Mouse (Mus musculus): ENCODE data around the gene Tom1. TPM values are rescaled to one million over a fixed set of nuclear protein-coding genes. Genes with fewer than 3 reads are reported as not detected.

Gene Tom1
- polyA plus RNA-seq, 1 experiment from 2014 or later, result 39.3 TPM

DNA sequence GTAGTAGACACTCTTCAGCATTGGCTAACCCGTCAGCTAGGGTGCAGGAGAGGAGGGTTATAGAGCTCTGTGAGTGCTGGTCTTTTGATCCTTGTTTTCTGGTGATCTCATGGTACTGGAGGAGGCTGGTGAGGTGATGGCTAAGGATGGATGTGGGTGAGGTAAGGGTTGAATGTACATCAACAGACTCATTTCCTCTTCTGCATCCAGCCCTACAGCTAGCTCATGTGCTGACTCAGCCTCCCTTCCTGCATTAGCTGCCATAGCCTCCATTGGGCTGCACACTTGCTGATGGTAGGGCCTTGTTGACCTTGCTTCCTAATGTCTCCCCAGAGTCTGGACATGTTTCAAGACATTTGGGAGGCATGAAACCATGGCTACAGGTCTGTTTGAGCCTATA, 9.5 kb downstream of the Tom1 start:
- Histone ChIP-seq H3K36me3 (no peaks in the 10 kb centered on the region), H3K9me3 (replicated peaks) (no peaks in the 10 kb centered on the region), H3K4me3 (no peak overlapping the region), H3K9ac (no peak overlapping the region), H3K27ac (ENCODE audit: poor library complexity, severe bottlenecking) (no peak overlapping the region), H3K27me3 (replicated peaks) (no peaks in the 10 kb centered on the region), H3K4me2 (no peak overlapping the region), H3K4me1 (replicated peaks) (peaks cover 51% of the 10 kb centered on the region)
- WGBS, result 74% methylated on average over 1 of the region's 1 CpGs
- 0 out of 2 replicates have a peak, but pooled peaks have one; percentile 10 for ATAC-seq (ENCODE audit: insufficient number of reproducible peaks, low FRiP score)

DNA sequence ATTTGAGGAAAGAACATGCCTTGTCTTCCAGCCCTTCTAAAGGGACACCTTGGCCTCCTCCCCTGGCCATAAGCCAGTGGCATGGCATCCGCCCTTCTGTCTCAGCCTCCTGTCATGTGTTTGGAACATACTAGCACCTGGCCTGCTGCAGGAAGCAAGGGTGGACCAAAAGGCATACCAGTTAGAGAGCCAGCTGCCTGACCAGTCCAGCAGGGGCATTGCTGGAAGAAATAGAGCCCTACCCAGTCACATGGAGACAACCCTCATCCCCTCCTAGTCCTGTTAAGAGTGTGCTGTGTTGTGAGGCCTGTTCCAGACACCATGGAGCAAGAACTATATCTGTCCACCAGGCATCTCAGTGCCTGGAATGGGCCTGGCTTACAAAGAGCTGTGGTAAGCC, 12.8 kb downstream of the Tom1 start:
- H3K27ac ChIP-seq (ENCODE audit: poor library complexity, severe bottlenecking), result peak overlapping the region; percentile 45
- H3K9me3 ChIP-seq (replicated peaks), result no peaks in the 10 kb centered on the region
- no peak overlapping the region for H3K4me2 ChIP-seq
- peaks cover 5% of the 10 kb centered on the region for H3K36me3 ChIP-seq
- H3K4me1 ChIP-seq (replicated peaks), result peaks cover 24% of the 10 kb centered on the region
- WGBS, result 69% methylated on average over 1 of the region's 1 CpGs
- no peak overlapping the region for H3K4me3 ChIP-seq
- ATAC-seq (ENCODE audit: insufficient number of reproducible peaks, low FRiP score), result no peak
- no peak overlapping the region for H3K9ac ChIP-seq
- no peaks in the 10 kb centered on the region for H3K27me3 ChIP-seq (replicated peaks)

DNA sequence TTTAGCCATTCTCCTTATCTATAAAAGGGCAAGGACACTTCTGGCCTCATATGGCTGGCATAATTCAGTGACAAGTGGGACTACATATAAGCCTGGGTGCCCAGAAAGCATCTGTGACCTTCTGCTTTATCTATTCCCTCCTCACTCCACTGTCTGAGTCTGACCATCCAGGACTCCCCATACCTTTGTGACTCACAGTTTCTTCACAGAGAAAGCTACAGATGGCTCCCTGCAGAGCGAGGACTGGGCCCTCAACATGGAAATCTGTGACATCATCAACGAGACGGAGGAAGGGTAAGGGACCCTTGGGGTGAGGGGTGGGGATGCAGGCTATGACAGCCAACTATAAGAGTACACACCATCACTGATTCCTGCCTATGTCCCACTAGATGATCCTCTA, 14.3 kb downstream of the Tom1 start:
- Histone ChIP-seq H3K27ac (ENCODE audit: poor library complexity, severe bottlenecking) (no peak overlapping the region), H3K36me3 (peaks cover 12% of the 10 kb centered on the region), H3K27me3 (replicated peaks) (no peaks in the 10 kb centered on the region), H3K4me3 (no peak overlapping the region), H3K4me1 (replicated peaks) (peaks cover 18% of the 10 kb centered on the region), H3K9ac (no peak overlapping the region), H3K4me2 (no peak overlapping the region), H3K9me3 (replicated peaks) (no peaks in the 10 kb centered on the region)
- no peak for ATAC-seq (ENCODE audit: insufficient number of reproducible peaks, low FRiP score)
- 88% methylated on average over 3 of the region's 3 CpGs for WGBS

DNA sequence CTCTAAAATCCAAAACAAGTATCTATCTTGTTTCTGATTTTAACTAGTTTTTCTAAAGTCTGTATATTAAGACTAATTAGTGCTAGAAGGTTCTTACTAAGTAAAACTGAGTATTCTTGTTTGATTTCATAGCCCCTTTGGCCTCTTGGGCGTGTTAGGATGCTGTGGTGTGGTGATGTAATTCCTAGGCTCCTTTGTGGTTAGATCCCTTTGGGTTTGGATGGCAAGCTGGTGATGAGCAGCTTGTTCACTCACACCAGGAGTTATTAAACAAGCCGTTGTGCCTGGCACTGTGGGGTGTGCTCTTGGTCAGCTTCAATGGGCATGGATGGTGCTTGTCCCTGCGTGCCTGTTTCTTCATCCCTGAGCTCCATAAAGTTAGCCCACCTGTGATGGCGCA, 19.8 kb downstream of the Tom1 start:
- Histone ChIP-seq H3K4me1 (replicated peaks) (peaks cover 5% of the 10 kb centered on the region; the same call in 1 of the 2 replicates), H3K27me3 (replicated peaks) (no peaks in the 10 kb centered on the region), H3K4me3 (no peak overlapping the region), H3K9ac (no peak overlapping the region), H3K4me2 (no peak overlapping the region), H3K27ac (ENCODE audit: poor library complexity, severe bottlenecking) (no peak overlapping the region), H3K9me3 (replicated peaks) (no peaks in the 10 kb centered on the region), H3K36me3 (peaks cover 29% of the 10 kb centered on the region)
- ATAC-seq (ENCODE audit: insufficient number of reproducible peaks, low FRiP score), result no peak
- 85% methylated on average over 4 of the region's 4 CpGs for WGBS

DNA sequence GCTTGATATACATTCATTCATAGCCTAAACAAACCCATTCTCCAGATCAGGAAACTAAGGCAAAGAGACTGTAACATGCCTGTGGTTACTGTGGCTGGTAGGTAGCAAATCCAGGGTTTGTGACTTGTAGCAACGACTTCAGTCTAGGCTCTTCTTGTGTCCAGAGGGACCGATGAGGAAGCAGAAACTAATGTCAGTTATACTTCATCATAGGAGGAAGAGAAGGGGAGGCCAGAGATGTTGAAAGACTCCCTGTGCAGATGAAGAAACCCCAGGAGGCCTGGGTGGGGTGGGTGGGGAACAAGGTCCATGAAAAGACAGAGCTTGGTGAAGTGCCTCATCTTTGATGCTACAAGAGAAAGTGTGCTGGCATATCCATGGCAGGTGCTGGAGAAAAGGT, 22.2 kb downstream of the Tom1 start:
- Histone ChIP-seq H3K4me2 (no peak overlapping the region), H3K4me1 (replicated peaks) (peaks cover 5% of the 10 kb centered on the region; the same call in 1 of the 2 replicates), H3K9me3 (replicated peaks) (no peaks in the 10 kb centered on the region), H3K36me3 (peaks cover 48% of the 10 kb centered on the region), H3K4me3 (no peak overlapping the region), H3K27me3 (replicated peaks) (no peaks in the 10 kb centered on the region), H3K27ac (ENCODE audit: poor library complexity, severe bottlenecking) (no peak overlapping the region), H3K9ac (no peak overlapping the region)
- ATAC-seq (ENCODE audit: insufficient number of reproducible peaks, low FRiP score), result no peak
- WGBS, result 89% methylated on average over 2 of the region's 2 CpGs

DNA sequence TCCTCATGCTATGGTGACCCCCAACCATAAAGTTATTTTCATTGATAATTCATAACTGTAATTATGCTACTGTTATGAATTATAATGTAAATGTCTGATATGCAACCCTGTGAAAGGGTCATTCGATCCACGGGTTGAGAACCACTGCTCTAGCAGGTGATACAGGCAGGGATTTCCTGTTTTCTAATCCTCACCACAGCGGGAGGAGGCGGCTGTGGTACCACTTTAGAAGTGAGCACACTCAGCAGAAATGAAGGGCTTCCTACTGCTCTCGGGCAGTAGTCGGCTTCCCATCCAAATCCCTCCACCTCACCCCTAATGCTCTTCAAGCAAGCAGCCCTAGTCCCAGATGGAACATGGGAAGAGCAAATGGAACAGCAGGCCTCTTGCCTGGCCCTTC, 26.5 kb downstream of the Tom1 start:
- ATAC-seq (ENCODE audit: insufficient number of reproducible peaks, low FRiP score), result no peak
- Histone ChIP-seq H3K4me3 (no peak overlapping the region), H3K27ac (ENCODE audit: poor library complexity, severe bottlenecking) (no peak overlapping the region), H3K4me2 (no peak overlapping the region), H3K27me3 (replicated peaks) (no peaks in the 10 kb centered on the region), H3K4me1 (replicated peaks) (peaks cover 7% of the 10 kb centered on the region; the same call in 1 of the 2 replicates), H3K36me3 (peaks cover 56% of the 10 kb centered on the region), H3K9me3 (replicated peaks) (no peaks in the 10 kb centered on the region), H3K9ac (no peak overlapping the region)
- 76% methylated on average over 6 of the region's 6 CpGs for WGBS

DNA sequence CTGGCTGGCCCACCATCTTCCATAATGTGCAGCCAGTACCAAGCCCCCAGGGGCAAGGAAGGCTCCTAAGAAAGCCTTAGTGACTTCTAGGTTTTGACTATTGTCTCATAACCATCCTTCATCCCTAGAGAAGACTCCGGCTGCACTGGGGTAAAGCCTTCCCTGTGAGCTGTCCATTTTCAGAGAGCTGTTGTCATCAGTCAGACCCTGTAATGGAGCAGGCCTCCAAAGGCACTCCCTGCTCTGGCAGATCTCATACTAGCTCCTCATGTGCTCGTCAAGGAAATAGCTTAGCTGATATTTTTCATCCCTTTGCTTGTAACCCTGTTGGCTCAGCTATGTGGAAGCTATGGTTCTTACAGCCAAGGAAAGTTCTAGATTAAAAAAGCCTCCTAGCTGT, 27.3 kb downstream of the Tom1 start:
- ATAC-seq (ENCODE audit: insufficient number of reproducible peaks, low FRiP score), result no peak
- Histone ChIP-seq H3K4me1 (replicated peaks) (peaks cover 7% of the 10 kb centered on the region; the same call in 1 of the 2 replicates), H3K4me3 (no peak overlapping the region), H3K9me3 (replicated peaks) (no peaks in the 10 kb centered on the region), H3K9ac (no peak overlapping the region), H3K4me2 (no peak overlapping the region), H3K27me3 (replicated peaks) (no peaks in the 10 kb centered on the region), H3K27ac (ENCODE audit: poor library complexity, severe bottlenecking) (no peak overlapping the region), H3K36me3 (peaks cover 64% of the 10 kb centered on the region)
- 66% methylated on average over 2 of the region's 2 CpGs for WGBS

DNA sequence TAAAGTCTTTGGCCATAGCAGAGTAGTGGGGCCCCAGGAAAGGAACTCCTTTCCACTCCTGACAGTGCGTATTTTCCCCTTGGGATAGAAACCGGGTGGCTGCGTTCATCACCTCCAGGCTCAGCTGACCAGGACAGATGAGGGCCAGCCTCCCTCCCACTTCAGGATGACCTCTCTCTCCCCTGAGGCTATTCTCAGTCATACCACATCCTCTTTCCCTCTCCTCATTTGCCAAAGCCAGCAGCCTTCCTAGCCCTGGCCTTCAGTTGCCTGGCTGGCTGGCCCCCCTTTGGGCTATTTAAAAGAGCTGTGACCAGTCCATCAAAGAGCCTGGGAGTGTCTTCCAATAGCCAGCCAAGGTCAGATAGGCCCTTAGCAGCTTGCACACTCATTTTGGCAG, 29.8 kb downstream of the Tom1 start:
- WGBS, result 66% methylated on average over 3 of the region's 3 CpGs

DNA sequence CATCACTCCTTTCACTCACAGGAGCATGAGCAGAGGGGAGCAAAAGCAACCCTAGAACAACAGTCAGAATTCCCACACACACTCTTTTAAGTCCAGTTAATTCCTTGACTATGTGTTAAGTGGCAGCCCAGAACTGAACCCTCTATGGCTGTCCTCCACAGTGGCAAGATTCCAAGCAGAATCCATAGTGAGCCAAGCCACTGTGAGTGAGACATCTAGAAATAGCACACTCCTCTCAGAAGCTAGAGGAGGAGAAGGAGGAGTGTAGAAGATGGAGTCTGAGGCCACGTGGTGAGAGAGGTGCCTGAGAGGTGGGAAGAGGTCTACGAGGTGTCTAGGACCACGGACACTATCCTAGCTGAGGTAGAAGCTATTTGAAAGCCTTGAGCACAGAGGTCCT, 31.3 kb downstream of the Tom1 start:
- peaks cover 56% of the 10 kb centered on the region for H3K36me3 ChIP-seq
- no peak overlapping the region for H3K4me2 ChIP-seq
- no peak for ATAC-seq (ENCODE audit: insufficient number of reproducible peaks, low FRiP score)
- H3K27me3 ChIP-seq (replicated peaks), result no peaks in the 10 kb centered on the region
- H3K9me3 ChIP-seq (replicated peaks), result no peaks in the 10 kb centered on the region
- no peak overlapping the region for H3K9ac ChIP-seq
- no peak overlapping the region for H3K4me3 ChIP-seq
- H3K4me1 ChIP-seq (replicated peaks), result peaks cover 7% of the 10 kb centered on the region; the same call in 1 of the 2 replicates
- no peak overlapping the region for H3K27ac ChIP-seq (ENCODE audit: poor library complexity, severe bottlenecking)
- WGBS, result 82% methylated on average over 3 of the region's 3 CpGs

More for the DNA sequence above, 29.8 kb downstream of the Tom1 start:
- H3K4me3 ChIP-seq, result no peak overlapping the region
- H3K36me3 ChIP-seq, result peaks cover 71% of the 10 kb centered on the region
- no peak overlapping the region for H3K27ac ChIP-seq (ENCODE audit: poor library complexity, severe bottlenecking)
- H3K27me3 ChIP-seq (replicated peaks), result no peaks in the 10 kb centered on the region
- no peak overlapping the region for H3K4me2 ChIP-seq
- no peaks in the 10 kb centered on the region for H3K9me3 ChIP-seq (replicated peaks)
- H3K9ac ChIP-seq, result no peak overlapping the region
- H3K4me1 ChIP-seq (replicated peaks), result peaks cover 7% of the 10 kb centered on the region; the same call in 1 of the 2 replicates
- ATAC-seq (ENCODE audit: insufficient number of reproducible peaks, low FRiP score), result no peak

DNA sequence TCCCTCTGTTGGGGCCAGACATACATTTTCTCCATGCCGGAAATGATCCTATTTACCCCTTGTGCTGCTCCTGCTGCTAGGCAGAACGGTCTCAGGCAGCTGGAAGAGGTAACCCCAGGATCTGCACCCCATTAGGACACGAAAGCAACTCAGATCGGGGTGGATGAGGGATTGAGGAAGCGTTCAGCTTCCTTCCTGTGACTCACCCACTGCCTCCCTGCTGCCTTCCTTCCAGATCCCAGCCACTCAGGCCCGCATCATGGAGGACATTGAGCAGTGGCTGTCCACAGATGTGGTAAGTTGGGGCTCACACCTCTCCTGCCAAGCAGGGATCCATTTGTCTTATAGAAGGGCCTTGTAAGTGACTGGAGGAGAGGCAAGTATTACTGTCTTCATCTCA, 33.8 kb downstream of the Tom1 start:
- Histone ChIP-seq H3K4me3 (no peak overlapping the region), H3K4me2 (no peak overlapping the region), H3K9ac (no peak overlapping the region), H3K4me1 (replicated peaks) (peaks cover 7% of the 10 kb centered on the region; the same call in 1 of the 2 replicates), H3K27me3 (replicated peaks) (no peaks in the 10 kb centered on the region), H3K27ac (ENCODE audit: poor library complexity, severe bottlenecking) (no peak overlapping the region), H3K36me3 (peaks cover 44% of the 10 kb centered on the region), H3K9me3 (replicated peaks) (no peaks in the 10 kb centered on the region)
- WGBS, result 55% methylated on average over 6 of the region's 6 CpGs
- no peak for ATAC-seq (ENCODE audit: insufficient number of reproducible peaks, low FRiP score)

DNA sequence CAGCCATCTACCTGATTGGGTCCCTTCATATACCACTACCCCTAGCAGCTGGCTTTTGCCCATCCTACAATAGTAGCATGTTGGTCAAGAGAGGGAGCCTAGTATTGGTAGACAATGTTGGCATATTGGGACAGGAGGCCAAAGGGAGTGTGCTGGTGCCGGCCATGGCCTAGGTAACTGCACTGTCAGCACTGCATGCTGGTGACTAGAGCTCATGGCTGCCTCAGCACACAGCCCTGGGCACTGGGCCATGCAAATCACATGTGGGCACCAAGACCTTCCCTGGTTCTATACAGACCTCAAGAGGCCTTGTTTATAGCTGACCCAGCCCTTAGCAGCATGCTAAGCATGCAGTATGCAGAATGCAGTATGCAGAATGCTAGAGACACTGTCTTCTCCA, 36.8 kb downstream of the Tom1 start:
- no peaks in the 10 kb centered on the region for H3K4me1 ChIP-seq (replicated peaks)
- 83% methylated on average over 1 of the region's 1 CpGs for WGBS
- H3K36me3 ChIP-seq, result peaks cover 25% of the 10 kb centered on the region
- no peak for ATAC-seq (ENCODE audit: insufficient number of reproducible peaks, low FRiP score)
- H3K4me3 ChIP-seq, result no peak overlapping the region
- H3K27ac ChIP-seq (ENCODE audit: poor library complexity, severe bottlenecking), result no peak overlapping the region
- H3K27me3 ChIP-seq (replicated peaks), result no peaks in the 10 kb centered on the region
- no peak overlapping the region for H3K4me2 ChIP-seq
- no peak overlapping the region for H3K9ac ChIP-seq
- H3K9me3 ChIP-seq (replicated peaks), result no peaks in the 10 kb centered on the region

DNA sequence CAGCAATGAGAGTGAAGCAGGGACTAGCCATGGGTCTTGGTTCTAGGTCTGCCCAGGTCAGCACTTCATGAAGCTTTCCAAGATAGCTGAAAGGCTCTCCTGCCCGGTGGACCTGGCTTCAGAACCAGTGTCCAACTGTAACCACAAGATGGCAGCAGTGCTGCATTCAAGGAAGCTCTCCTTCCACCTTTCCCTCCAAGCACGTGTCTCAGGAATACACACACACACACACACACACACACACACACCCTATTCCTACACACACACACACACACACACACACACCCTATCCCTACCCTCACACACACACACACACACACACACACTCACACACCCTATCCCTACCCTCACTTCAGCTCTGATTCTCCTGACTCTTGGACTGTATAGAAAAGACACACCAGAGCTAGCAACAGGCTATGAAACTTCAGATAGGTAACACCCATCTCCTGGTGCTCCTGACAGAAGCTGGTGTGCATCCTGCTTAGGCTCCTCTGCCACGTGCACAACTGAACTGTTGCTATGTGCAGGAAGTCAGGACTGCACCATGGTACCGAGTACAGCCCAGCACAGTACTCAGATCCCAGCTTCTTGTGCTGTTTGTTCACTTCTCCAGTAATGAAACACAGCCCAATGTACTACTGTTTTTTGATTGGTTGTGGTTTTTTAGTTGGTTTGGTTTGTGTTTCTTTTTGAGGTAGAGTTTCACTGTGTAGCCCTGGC, 38.3 kb downstream of the Tom1 start:
- H3K9me3 ChIP-seq (replicated peaks), result no peaks in the 10 kb centered on the region
- no peaks in the 10 kb centered on the region for H3K27me3 ChIP-seq (replicated peaks)
- no peak overlapping the region for H3K4me2 ChIP-seq
- 27% methylated on average over 4 of the region's 4 CpGs for WGBS
- no peak overlapping the region for H3K9ac ChIP-seq
- no peaks in the 10 kb centered on the region for H3K4me1 ChIP-seq (replicated peaks)
- peaks cover 13% of the 10 kb centered on the region; the same call in 1 of the 2 replicates for H3K36me3 ChIP-seq
- no peak overlapping the region for H3K27ac ChIP-seq (ENCODE audit: poor library complexity, severe bottlenecking)
- peak; percentile 74 for ATAC-seq (ENCODE audit: insufficient number of reproducible peaks, low FRiP score)
- H3K4me3 ChIP-seq, result no peak overlapping the region

Measured in heart, embryonic 12.5 days (tissue).